Mouse (Mus musculus) forebrain, embryonic 16.5 days (tissue): ENCODE measurements at regions not wholly inside any gene's neighbourhood (a gene's known extent, or its start where the extent isn't known, plus 50 kb on each side); places are given as distances from the start of the nearest gene placed in this dataset.

Experiments used
- ATAC-seq: fragments of 200-750 bp; cut with Nextera tagmentation; 2 replicates; pipeline ENCODE4 v1.8.0; 2017; ENCODE audit warnings: mild to moderate bottlenecking, moderate library complexity
- H3K27ac ChIP-seq: fragments of 300-500 bp; sonication (generic); 2 replicates; pipeline ENCODE4 v1.5.1; 2014; ENCODE audit warnings: low read length, control low read depth
- H3K27me3 ChIP-seq: fragments of 300-500 bp; sonication (generic); replicated peaks from 2 replicates; pipeline ENCODE4 v1.6.1; 2014; ENCODE audit warnings: low read length; ENCODE audit not compliant: control insufficient read depth, insufficient read depth
- H3K36me3 ChIP-seq: fragments of 300-500 bp; sonication (generic); 2 replicates; pipeline ENCODE4 v1.6.1; 2014; ENCODE audit not compliant: control insufficient read depth, insufficient read depth
- H3K4me1 ChIP-seq: fragments of 300-500 bp; sonication (generic); replicated peaks from 2 replicates; pipeline ENCODE4 v1.6.1; 2014; ENCODE audit warnings: low read length; ENCODE audit not compliant: control insufficient read depth, insufficient read depth
- H3K4me2 ChIP-seq: fragments of 300-500 bp; sonication (generic); 2 replicates; pipeline ENCODE4 v1.6.1; 2014; ENCODE audit warnings: mild to moderate bottlenecking, low read length, control low read depth
- H3K4me3 ChIP-seq: fragments of 300-500 bp; sonication (generic); replicated peaks from 2 replicates; pipeline ENCODE4 v1.5.1; 2014; ENCODE audit warnings: mild to moderate bottlenecking, low read length, control low read depth
- H3K9ac ChIP-seq: fragments of 300-500 bp; sonication (generic); replicated peaks from 2 replicates; pipeline ENCODE4 v1.6.1; 2014; ENCODE audit warnings: low read depth, low read length, control low read depth
- H3K9me3 ChIP-seq: fragments of 300-500 bp; sonication (generic); 2 replicates; pipeline ENCODE4 v1.6.1; 2016; ENCODE audit warnings: low read length; ENCODE audit not compliant: control insufficient read depth
- WGBS: fragments of 180-500 bp; shearing (Covaris S2); extraction: QIAGEN DNeasy Blood & Tissue Kit; methylation state at CpG from one replicate; pipeline ENCODE4 v1.1.7; 2014; 5-methylcytosine and 5-hydroxymethylcytosine counted together

GRCm38 (mm10) chr16:84318091-84318490 lies 196.8 kb upstream of the A730009L09Rik start:
- ATAC-seq = no peak
- no peaks in the 10 kb centered on the region for H3K36me3 ChIP-seq

GRCm38 (mm10) chr16:84321569-84321968 lies 193.4 kb upstream of the A730009L09Rik start:
- no peak overlapping the region for H3K4me2 ChIP-seq
- no peak for ATAC-seq
- no peaks in the 10 kb centered on the region for H3K4me1 ChIP-seq
- H3K9me3 ChIP-seq = no peaks in the 10 kb centered on the region
- no peak overlapping the region for H3K9ac ChIP-seq
- no peaks in the 10 kb centered on the region for H3K36me3 ChIP-seq
- 77% methylated on average over 2 of the region's 2 CpGs for WGBS
- no peak overlapping the region for H3K4me3 ChIP-seq
- no peaks in the 10 kb centered on the region for H3K27me3 ChIP-seq
- H3K27ac ChIP-seq = no peak overlapping the region

More at GRCm38 (mm10) chr16:84318091-84318490, 196.8 kb upstream of the A730009L09Rik start:
- no peaks in the 10 kb centered on the region for H3K9me3 ChIP-seq
- no peak overlapping the region for H3K27ac ChIP-seq
- H3K4me1 ChIP-seq = no peaks in the 10 kb centered on the region
- WGBS = 94% methylated on average over 1 of the region's 1 CpGs
- no peak overlapping the region for H3K9ac ChIP-seq
- no peak overlapping the region for H3K4me2 ChIP-seq
- H3K27me3 ChIP-seq = no peaks in the 10 kb centered on the region
- no peak overlapping the region for H3K4me3 ChIP-seq

- Histone ChIP-seq H3K27ac (no peak overlapping the region), H3K4me2 (no peak overlapping the region), H3K4me1 (no peaks in the 10 kb centered on the region), H3K27me3 (no peaks in the 10 kb centered on the region), H3K4me3 (no peak overlapping the region), H3K36me3 (no peaks in the 10 kb centered on the region), H3K9ac (no peak overlapping the region), H3K9me3 (no peaks in the 10 kb centered on the region)
- no peak for ATAC-seq
- WGBS = 92% methylated on average over 3 of the region's 3 CpGs
These were observed 184.6 kb upstream of the A730009L09Rik start for GRCm38 (mm10) chr16:84330293-84330692.

GRCm38 (mm10) chr16:84346089-84346488 lies 168.8 kb upstream of the A730009L09Rik start:
- Histone ChIP-seq H3K27me3 (no peaks in the 10 kb centered on the region), H3K4me1 (no peaks in the 10 kb centered on the region), H3K4me2 (no peak overlapping the region), H3K9me3 (no peaks in the 10 kb centered on the region), H3K36me3 (no peaks in the 10 kb centered on the region), H3K9ac (no peak overlapping the region), H3K27ac (no peak overlapping the region), H3K4me3 (no peak overlapping the region)
- 52% methylated on average over 4 of the region's 4 CpGs for WGBS
- no peak for ATAC-seq

- 92% methylated on average over 5 of the region's 5 CpGs for WGBS
These were observed 159.8 kb upstream of the A730009L09Rik start for GRCm38 (mm10) chr16:84355118-84355517.

GRCm38 (mm10) chr16:84365969-84366368 lies 149.0 kb upstream of the A730009L09Rik start:
- Histone ChIP-seq H3K9me3 (no peaks in the 10 kb centered on the region), H3K27ac (no peak overlapping the region), H3K4me3 (no peak overlapping the region), H3K4me2 (no peak overlapping the region), H3K36me3 (no peaks in the 10 kb centered on the region), H3K27me3 (no peaks in the 10 kb centered on the region), H3K9ac (no peak overlapping the region), H3K4me1 (no peaks in the 10 kb centered on the region)
- WGBS = 75% methylated on average over 6 of the region's 6 CpGs
- ATAC-seq = no peak

More at GRCm38 (mm10) chr16:84355118-84355517, 159.8 kb upstream of the A730009L09Rik start:
- H3K9ac ChIP-seq = no peak overlapping the region
- no peak overlapping the region for H3K4me2 ChIP-seq
- no peaks in the 10 kb centered on the region for H3K4me1 ChIP-seq
- no peak overlapping the region for H3K4me3 ChIP-seq
- no peak overlapping the region for H3K27ac ChIP-seq
- H3K36me3 ChIP-seq = no peaks in the 10 kb centered on the region
- no peak for ATAC-seq
- no peaks in the 10 kb centered on the region for H3K9me3 ChIP-seq
- no peaks in the 10 kb centered on the region for H3K27me3 ChIP-seq

- no peaks in the 10 kb centered on the region for H3K27me3 ChIP-seq
- no peaks in the 10 kb centered on the region for H3K4me1 ChIP-seq
- H3K27ac ChIP-seq = no peak overlapping the region
- no peak overlapping the region for H3K4me3 ChIP-seq
- 44% methylated on average over 9 of the region's 9 CpGs for WGBS
- no peak overlapping the region for H3K9ac ChIP-seq
- ATAC-seq = peak; percentile 63; the same call in 1 of the 2 replicates
- H3K4me2 ChIP-seq = no peak overlapping the region
- H3K36me3 ChIP-seq = no peaks in the 10 kb centered on the region
- no peaks in the 10 kb centered on the region for H3K9me3 ChIP-seq
These were observed 145.8 kb upstream of the A730009L09Rik start for GRCm38 (mm10) chr16:84368928-84369682.

GRCm38 (mm10) chr16:84378461-84378860 lies 136.5 kb upstream of the A730009L09Rik start:
- Histone ChIP-seq H3K4me2 (no peak overlapping the region), H3K27ac (no peak overlapping the region), H3K9ac (no peak overlapping the region), H3K4me1 (no peaks in the 10 kb centered on the region), H3K27me3 (no peaks in the 10 kb centered on the region), H3K9me3 (no peaks in the 10 kb centered on the region), H3K4me3 (no peak overlapping the region), H3K36me3 (no peaks in the 10 kb centered on the region)
- 82% methylated on average over 2 of the region's 2 CpGs for WGBS
- ATAC-seq = no peak

- Histone ChIP-seq H3K9me3 (no peaks in the 10 kb centered on the region), H3K4me3 (no peak overlapping the region), H3K4me2 (no peak overlapping the region), H3K27ac (no peak overlapping the region), H3K4me1 (no peaks in the 10 kb centered on the region), H3K27me3 (no peaks in the 10 kb centered on the region), H3K9ac (no peak overlapping the region), H3K36me3 (no peaks in the 10 kb centered on the region)
- ATAC-seq = no peak
- WGBS = 83% methylated on average over 9 of the region's 9 CpGs
These were observed 123.2 kb upstream of the A730009L09Rik start for GRCm38 (mm10) chr16:84391756-84392155.
